Mouse (Mus musculus) right cerebral cortex, adult 2 months (tissue): ENCODE measurements at regions not wholly inside any gene's neighbourhood (a gene's known extent, or its start where the extent isn't known, plus 50 kb on each side); places are given as distances from the start of the nearest gene placed in this dataset.

Experiments used
- DNase-seq, 2 experiments: peaks; one replicate each; pipeline ENCODE4 v3.0.0; 2021 to 2022; ENCODE audit warnings: low spot score in 2 of 2

DNA sequence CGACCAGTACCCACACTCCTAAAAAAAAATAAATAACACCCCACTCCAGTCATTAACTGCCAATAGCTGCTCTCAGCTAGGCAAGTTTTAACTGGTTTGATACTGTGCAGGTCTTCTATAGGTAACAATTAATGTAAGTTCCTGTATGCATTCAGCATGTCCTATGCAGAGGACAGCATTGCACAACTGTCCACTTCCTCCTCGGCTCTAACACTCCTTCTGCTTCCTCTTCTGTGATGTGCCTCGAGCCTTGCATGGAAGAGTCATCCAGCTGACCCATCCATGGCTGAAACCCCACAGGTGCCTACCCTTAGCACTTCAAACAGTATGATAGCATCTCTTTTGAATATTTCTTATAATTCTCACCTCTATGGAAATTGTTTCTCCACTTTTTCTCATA is 449.4 kb upstream of the Rag2 start:
- DNase-seq, result no peak

DNA sequence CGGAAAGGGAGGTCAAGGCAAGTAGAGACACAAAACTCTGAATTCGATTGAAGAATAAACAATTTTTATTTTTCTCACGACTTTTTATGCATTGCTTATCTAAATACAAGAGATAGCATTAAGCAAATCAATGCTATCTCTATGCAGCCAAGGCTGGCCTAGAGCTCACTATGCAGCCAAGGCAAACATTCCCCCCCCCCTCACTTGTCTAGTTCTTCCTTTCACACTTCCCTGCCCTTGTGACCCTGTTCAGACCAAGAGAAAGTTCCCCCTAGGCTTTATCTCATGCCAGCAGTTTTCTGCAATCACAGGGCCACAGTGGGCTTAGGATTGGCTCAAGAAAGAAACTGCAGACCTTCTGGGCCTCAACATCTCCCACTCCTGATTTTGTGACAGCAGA is 417.9 kb upstream of the Rag2 start:
- no peak for DNase-seq

DNA sequence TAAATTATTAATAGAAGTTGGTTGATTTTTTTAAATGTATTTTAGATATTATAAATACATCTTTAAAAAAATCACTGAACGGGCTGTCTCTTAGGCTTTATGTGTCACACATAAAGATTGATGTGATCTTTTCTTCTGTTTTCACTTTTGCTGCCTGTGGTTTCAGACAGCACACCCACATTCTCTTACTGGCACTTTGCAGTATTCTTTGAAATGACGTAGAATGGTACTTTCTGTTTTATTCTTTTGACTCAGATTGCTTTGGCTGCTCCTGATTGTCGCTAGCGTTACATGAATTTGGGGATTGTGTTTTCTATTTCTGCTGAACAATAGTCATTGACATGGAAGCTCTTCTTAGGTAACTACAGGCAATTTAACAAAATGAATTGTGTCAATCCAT is 415.4 kb upstream of the Rag2 start:
- DNase-seq, result no peak

DNA sequence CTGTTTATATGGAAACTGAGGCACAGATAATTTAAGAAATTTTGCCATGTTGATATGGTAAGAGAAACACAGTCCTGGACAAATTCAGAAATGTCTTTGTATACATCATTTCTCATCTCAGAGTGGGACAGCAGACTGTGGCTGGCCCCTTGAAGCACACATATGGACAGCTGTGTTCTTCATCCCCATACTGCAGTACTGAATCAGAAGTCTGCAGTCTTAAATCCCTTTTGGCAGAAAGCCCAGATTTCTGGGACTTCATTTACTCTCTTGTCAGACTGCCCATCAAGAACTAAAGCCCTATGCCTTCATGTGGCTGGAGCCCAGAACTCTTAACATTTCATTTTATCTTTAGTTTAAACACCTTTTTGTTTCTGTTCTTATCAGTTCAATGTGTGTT is 403.8 kb upstream of the Rag2 start:
- no peak for DNase-seq

DNA sequence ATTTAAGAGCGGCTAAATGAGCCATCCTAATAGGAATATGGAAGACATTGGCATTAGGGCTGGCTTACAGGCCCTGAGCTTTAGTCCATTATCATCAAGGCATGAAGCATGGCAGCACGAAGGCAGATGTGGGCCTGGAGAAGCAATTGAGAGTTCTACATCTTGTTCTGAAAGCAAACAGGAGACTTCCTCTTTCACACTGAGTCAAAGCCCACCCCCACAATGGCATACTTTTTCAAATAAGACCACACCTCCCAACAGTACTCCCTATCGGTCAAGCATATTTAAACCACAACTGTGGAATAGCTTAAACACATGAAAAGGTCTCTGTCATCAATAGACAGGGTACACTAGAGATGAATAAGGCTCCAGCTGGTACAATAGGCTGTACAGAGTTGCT is 381.5 kb upstream of the Rag2 start:
- no peak for DNase-seq

DNA sequence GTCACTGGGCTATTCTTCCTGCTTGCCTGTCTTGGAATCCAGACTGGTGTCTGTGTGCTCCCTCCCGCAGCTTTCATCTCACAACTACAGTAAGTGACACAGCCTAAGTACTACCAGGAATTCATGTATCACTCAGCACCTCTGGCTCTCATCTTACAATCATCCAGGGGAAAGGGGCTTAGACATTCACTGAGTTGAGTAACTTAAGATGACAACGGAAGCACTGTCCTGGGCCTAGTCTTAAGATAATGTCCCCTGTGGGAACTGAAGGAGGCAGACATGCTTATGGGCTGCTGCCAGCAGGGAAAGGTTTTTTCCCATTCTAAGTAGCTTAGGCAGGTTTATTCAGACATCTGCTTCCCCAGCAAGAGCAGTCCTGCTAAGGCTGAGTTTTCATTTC is 377.4 kb upstream of the Rag2 start:
- DNase-seq, result no peak

DNA sequence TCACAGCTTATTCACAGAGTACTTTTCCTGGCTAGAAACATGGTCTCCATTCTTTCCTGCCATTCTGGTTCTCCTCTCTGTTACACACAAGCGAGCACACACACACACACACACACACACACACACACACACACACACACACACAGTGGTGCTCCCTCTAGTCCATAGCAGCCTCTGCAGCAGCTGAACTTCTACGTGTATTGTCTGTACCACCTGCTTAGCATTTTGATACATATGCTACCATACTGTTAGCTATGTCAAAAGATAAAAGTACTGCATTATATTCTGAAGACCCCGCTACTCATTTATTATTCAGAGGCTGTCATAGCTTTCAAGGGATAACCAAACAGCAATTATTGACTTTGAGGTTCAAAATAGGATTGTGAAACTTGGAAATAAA is 372.3 kb upstream of the Rag2 start:
- DNase-seq, result no peak

DNA sequence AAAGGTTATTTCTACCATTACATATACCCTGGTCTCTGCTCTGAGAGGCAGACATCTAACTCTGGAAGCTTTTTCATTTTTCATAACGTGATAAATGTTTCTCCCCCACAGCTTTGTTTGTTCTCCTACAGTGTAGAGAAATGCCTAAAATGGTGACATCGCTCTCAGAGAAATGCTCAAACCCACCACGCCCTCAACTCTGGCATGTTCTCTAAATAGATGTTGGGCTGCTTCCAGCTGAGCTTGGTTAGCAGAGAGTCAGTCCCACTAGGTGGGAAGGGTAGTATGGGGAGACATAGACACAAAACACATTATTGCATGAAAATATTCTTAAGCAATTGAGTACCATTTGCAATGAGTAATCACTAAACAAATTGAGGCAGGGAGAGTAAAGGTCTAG is 368.1 kb upstream of the Rag2 start:
- peak in 1 of 2 experiments; percentile 4 for DNase-seq

DNA sequence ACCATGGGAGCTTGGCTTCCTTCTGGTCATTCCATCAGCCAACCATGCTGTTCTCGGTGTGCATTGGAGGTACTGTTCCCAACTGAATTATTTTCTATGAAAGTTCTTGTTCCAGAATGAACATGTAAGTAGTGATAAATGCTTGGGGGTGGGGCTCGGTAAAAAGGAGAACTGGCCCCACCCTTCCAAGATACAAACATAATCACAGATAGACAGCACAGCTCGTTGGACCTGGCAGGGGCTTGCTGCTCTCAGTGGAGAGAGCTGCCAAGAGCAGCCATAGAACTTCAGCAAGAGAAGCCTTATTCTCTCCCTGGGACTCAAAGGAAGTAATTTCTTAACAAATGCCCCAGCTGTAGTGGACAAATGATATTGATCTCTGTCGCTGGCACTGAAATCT is 360.6 kb upstream of the Rag2 start:
- DNase-seq, result no peak

DNA sequence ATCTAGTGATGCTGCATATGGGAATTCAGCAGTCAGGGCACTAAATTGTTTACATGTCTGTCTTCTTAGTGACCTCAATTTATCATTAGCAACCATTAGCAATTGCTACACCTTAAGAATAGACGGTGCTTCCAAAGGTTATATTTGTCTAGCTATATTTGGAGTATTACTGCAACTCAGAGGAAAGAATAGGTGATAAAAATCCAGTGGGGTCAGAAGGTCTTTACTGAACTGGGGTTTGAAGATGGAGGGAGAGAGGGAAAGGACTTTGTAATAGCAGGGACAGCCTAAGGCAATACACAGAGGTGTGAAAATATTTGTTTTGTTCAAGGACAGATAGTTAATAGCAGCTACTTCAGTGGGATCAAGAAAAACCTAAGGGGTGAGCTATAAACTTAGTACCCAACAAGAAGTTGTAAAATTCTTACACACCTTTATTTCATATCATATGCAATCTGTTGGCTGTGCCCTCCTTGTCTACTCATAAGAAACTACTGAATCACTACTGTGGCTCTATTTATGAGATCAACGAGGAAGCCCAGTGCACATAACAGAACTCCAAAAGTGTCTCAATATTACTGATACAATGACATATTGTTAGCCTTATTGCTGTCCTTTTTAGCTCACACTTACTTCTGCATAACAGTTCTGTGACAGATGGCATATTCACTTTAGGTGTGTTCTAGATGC is 357.7 kb upstream of the Rag2 start:
- DNase-seq, result no peak

DNA sequence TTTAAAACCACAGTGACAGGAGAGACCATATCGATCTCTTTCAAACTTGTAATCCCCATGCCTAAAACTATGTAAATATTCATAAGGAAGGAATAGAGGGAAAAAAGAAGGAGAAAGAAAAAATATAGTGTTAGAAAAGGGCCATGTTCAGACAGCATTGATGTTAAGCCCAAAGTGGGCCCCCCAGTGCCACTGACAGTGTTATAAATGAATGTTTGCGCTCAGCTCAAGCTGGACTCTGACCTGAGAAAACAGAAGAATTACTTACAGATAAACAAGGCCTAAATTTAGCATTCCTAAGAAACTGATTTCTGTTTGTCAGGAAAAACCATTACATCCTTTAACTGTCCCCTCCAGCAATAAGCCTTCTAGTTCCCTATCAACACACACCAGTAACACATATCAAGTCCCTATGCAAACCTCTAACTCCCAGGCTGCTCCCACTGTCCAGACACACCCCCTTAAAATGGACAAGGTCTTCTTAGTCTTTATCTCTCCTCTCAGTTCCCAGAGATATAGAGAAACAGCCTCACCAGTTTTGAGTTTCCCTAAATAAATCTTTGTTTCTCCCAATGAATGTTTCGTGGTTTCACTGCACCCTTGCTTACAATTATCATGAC is 350.4 kb upstream of the Rag2 start:
- DNase-seq, result no peak

DNA sequence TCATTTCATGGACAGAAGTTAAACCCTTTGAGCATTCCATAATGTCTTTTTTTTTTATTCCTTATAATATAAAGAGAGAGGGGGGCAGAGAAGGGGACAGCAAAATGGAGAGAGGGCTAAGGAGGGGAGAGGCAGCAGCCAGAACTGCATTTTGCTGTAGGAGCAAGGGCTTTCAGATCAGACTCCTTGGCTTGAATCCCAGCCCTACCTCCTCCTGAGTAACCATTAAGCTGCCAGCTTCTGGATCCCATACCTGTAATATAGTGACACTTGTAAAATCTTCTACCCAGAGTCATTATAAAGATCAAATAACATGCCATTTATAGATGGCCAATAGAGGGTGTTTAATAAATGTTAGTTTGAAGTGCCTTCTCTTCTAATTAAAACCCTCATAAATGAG is 339.6 kb upstream of the Rag2 start:
- no peak for DNase-seq

DNA sequence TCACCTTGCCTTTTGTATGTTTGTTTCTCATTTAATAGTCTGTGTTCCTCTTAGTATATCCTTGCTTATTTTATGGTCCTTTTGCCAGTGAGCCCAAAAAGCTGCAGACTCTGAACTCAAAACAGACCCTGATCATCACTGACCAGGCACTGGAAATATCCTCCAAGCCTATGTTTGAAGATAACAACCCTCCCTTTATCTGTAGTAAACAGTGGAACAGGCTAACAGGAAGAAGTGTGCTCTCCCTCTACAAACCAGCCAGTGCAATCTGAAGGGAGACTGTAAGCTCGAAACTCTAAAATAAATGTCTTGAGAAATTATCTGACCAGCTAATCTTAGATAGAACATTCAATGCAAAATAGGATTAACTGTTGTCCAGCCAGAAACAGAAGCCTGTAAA is 336.4 kb upstream of the Rag2 start:
- no peak for DNase-seq

DNA sequence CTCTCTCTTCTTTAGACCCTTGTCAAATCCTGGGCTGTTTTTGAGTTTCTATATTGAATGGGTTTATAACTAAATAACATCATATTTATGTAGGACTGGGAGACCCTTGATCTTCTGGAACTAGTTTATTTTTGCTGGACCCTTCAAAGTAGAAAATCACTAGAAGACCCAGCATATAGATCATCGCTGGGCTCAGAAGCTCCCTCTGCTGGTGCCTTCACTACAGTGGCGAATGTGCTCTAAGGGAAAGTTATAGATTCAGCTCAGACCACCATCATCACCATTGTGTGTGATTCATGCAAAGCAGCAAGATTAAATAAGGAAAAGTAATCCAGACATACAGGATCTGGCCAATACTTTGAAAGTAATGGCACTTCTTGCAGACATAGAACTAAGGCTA is 335.4 kb upstream of the Rag2 start:
- DNase-seq, result no peak

DNA sequence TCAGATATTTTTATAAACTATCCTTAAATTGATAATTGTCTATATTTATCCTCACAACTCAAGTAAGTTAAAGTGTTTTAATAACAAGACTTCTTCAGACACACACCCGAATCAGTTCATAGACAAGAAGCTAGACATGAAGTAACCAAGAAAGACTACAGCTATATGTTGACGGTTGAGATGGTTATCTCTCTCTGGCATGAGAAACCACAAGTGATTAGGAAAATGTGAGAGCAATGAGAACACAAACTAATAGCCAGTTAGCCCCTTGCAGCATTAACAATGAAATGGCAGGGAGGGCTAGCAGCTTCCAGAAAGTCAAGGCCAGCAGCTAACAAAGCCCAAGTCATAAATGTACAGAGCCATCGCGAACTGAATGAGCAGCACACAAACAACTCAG is 333.8 kb upstream of the Rag2 start:
- no peak for DNase-seq

DNA sequence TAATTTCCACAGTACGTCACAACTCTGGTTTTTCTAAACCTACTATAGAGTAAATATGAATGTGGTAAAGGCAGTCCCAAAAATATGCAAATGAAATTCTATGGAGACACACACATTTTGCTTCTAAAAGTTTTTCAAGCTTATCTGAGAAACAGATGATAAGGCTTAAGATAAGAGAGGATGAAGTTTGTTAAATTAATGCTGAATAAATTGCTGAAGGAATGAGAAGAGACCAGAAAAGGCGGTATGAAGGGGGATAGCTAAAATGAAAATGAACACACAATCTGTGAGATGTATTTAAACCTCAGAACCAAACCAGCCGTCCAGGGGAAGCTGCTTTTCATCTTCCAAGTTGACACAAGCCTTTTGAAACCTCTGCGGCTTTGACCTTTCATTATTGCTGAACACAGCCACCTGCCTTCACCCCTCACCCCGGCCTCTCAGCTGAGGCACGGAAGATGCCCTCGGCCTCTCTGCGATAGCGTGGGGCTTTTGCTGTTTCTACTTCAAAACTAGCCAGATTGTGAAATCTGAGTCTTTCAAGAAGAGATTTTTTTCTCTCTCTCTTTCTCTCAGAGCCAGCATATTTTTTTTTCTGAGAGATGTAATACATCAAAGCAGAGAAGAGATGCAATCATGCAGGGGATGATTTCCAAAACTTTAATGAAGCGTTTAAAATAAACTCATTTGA is 328.7 kb upstream of the Rag2 start:
- DNase-seq, result peak; percentile 4 to 14

DNA sequence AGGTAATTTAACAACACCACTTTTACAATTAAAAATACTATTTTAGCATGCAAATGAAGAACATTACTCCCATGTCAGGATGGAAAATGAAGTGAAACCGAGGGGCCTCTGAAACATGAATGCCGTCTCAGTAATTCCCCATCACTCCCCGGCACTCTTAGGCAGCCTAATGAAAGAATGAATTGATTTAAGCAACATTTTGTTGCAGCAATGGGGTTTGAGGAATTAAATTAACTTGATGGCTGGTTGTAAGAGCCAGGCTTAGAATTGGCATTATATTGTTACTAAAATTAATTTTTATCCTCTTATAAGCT is 328.2 kb upstream of the Rag2 start:
- DNase-seq, result no peak

DNA sequence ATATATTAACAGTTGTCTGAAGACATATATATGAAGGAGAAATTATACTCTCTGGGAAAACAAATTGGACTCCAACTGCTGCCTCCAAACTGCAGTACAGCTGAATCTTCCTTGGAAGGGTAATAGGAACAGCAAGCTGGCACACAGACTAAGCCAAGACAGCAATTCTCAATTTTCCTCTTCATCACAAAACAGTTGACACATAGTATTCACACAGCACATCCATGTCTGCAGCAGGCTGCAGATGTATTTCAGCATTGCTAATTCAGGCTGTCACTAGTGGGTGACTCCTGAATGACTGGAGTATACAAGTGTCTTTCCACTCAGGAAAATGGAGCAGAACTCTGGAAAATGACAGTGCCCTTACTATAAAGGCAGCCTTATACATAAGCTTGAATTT is 327.7 kb upstream of the Rag2 start:
- DNase-seq, result peak; percentile 4 to 15

DNA sequence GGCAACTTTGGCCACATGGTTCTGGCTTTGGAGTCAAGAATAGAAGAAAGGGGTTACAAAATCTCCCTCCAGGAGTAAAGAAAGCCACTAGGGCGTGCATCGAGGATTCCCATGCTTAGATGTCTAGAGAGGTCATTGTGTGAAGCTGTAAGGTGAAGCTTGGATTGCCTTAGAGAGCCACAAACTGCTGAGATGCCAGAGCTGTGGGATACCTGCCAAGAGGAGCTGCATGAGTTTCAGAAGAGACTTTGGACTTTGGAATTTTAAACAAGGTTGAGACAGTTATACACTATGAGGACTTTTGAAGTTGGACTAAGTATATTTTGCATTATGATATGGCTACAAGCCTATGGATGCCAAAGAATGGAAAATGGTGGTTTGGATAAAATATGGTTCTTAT is 325.4 kb upstream of the Rag2 start:
- DNase-seq, result no peak

DNA sequence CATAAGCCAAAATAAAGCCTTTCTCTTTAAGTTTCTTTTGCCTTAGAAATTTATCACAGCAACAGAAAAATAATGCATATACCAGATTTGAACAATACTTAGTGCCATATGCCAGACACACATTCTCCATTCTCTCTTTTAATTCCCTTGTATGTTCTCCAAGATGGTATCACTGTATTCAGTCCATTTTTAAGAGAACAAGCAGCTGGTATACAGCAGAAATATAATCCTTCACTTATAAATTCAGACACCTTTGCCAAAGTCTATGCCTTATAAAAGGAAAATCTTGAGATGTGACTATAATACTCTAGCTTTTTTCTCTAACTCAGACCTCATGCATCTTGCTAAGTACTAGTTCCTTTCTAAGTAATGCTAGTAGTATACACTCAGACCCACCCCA is 324.4 kb upstream of the Rag2 start:
- DNase-seq, result no peak

DNA sequence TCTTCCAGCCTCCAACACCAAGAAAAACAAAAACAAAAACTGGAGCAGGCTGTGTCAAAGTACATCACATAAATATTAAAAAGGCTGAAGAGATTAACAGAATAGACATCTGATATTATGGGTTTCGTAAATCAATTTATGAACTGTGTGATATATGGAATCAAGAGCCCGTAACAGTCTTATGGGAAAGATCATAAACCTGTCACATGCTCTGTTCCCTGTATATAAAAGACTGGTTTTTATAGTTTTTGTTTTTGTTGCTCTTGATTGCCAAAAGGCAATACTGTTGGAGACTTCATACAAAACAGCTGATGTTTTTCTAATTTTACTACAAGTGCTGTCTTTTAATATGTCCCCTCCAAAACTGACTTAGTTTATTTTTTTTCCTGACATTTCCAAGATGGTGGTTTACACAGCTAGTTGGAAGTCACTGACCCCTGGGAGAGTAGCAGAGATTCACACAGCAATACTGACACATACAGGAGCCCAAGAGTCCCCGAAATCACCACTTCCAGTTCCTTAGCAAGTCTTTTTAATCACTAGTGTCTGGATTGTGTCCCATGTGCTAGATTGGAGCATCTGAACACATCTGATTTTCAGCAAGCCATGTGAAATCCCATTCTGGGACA is 303.1 kb upstream of the Rag2 start:
- no peak for DNase-seq

DNA sequence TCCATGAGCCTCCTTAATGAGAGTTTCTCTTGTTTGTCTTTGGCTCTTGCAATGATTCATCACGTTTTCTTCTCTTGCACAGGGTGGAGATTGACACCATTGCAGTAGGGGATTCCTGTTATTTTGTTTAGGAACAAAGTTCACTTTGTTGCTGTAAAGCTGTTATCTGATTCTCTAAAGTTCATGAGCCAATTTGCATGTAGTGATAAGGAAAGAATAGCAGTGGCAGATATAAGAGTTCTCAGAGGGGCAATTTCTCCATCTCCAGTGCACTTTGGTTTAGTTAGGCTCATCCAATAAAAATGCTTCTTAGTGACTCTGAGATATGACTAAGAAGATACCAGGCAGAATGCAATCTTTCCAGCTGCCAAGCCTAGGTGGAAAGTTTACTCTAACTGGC is 267.8 kb upstream of the Rag2 start:
- DNase-seq, result no peak

DNA sequence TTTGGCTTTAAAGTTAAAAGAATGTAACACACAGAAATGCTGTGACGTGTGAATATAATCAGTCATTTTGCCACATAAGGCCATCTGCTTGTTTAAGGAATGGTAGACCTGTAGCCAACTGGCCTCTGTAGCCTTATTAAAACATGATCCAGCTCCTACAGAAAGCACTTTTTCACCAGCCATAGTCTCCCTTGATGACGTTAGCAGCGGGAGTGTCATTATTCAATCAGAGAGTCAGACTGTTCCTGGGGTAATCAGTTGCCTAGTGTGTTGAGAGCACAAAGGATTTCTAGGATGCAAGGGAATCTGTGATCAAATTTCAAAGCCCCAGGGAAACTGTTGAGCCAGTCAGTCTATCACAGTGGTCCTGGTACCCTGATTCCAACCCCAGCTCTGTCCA is 260.3 kb upstream of the Rag2 start:
- DNase-seq, result no peak
